Mouse (Mus musculus) lung, embryonic 15.5 days (tissue): ENCODE results near the gene Ier2. TPM values are rescaled to one million over a fixed set of nuclear protein-coding genes. Genes with fewer than 3 reads are reported as not detected.
"Not testable (repeated sequence)": the region's sequence is repeated elsewhere in the genome, so short reads cannot be mapped to it uniquely, and the experiment has no call there.

ENCODE experiments used
- ATAC-seq: fragments of 200-750 bp; cut with Nextera tagmentation; 2 replicates; pipeline ENCODE4 v1.8.0; 2017; ENCODE audit warnings: moderate number of reproducible peaks, borderline replicate concordance; ENCODE audit not compliant: low FRiP score, low TSS enrichment; ENCODE audit errors: extremely low read depth
- H3K27ac ChIP-seq: fragments of 300-500 bp; sonication (generic); 2 replicates; pipeline ENCODE4 v1.5.1; 2015; ENCODE audit warnings: moderate library complexity, mild to moderate bottlenecking, inconsistent platforms
- H3K27me3 ChIP-seq: fragments of 300-500 bp; sonication (generic); 2 replicates; pipeline ENCODE4 v1.6.1; 2015; ENCODE audit warnings: inconsistent platforms
- H3K36me3 ChIP-seq: fragments of 300-500 bp; sonication (generic); 2 replicates; pipeline ENCODE4 v1.6.1; 2015; ENCODE audit warnings: inconsistent platforms
- H3K4me1 ChIP-seq: fragments of 300-500 bp; sonication (generic); 2 replicates; pipeline ENCODE4 v1.6.1; 2015; ENCODE audit warnings: inconsistent platforms
- H3K4me2 ChIP-seq: fragments of 300-500 bp; sonication (generic); 2 replicates; pipeline ENCODE4 v1.6.1; 2015; ENCODE audit warnings: inconsistent platforms, mild to moderate bottlenecking, moderate library complexity
- H3K4me3 ChIP-seq: fragments of 300-500 bp; sonication (generic); 2 replicates; pipeline ENCODE4 v1.5.1; 2015; ENCODE audit warnings: mild to moderate bottlenecking, inconsistent platforms
- H3K9ac ChIP-seq: fragments of 300-500 bp; sonication (generic); 2 replicates; pipeline ENCODE4 v1.6.1; 2015; ENCODE audit warnings: inconsistent platforms
- H3K9me3 ChIP-seq: fragments of 300-500 bp; sonication (generic); 2 replicates; pipeline ENCODE4 v1.6.1; 2016; ENCODE audit warnings: inconsistent platforms
- WGBS: fragments of 180-500 bp; shearing (Covaris S2); methylation state at CpG from one replicate; pipeline ENCODE4 v1.1.7; 2015; 5-methylcytosine and 5-hydroxymethylcytosine counted together
- polyA plus RNA-seq: library from polyadenylated mRNA; unstranded; fragments of >200 nt; fragmentation: Nextera tagmentation; extraction: Ambion mirVana; gene quantifications from 2 replicates; pipeline ENCODE4 v1.2.1, GENCODE M21; 2015

The Ier2 gene
- polyA plus RNA-seq, 1 experiment from 2014 or later = 92.0 TPM

DNA sequence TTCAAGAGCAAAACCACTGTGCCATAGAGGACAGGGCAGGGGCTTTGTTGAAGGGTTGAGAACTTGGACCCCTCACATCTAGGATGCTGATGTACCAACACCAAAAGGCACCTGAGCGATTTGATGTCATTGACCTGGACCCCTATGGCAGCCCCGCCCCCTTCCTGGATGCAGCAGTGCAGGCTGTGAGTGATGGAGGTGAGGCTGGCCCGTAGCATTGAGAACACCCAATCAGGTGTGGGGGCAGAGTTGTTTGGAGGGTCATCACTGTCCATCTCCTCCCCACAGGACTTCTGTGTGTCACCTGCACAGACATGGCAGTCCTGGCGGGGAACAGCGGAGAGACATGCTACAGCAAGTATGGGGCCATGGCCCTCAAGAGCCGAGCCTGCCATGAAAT, 32.5 kb upstream of the Ier2 start:
- no peak overlapping the region for H3K4me2 ChIP-seq
- no peaks in the 10 kb centered on the region for H3K27me3 ChIP-seq
- peaks cover 47% of the 10 kb centered on the region for H3K36me3 ChIP-seq
- H3K9ac ChIP-seq = no peak overlapping the region
- H3K4me1 ChIP-seq = peaks cover 23% of the 10 kb centered on the region
- no peak for ATAC-seq
- H3K27ac ChIP-seq = no peak overlapping the region
- H3K4me3 ChIP-seq = no peak overlapping the region
- H3K9me3 ChIP-seq = no peaks in the 10 kb centered on the region
- WGBS = 85% methylated on average over 6 of the region's 6 CpGs

DNA sequence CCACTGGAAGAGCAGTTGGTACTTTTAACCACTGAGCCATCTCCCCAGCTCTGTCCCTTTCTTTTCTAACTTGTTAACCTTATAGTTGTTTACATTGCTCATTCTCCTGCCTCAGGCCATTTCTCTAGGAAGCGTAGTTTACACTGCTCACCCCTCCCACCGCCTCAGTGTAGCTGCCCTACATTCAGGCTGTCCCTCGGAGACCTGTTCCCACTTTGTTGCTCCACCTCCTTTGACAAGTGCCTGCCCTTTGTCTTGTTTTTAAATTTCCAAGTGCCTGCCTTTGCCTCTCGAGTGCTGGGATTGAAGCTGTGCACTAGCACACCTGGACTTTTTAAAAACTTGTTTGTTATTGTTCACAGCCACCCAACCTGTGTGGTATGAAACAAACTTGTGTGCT, 30.7 kb upstream of the Ier2 start:
- Histone ChIP-seq H3K27me3 (no peaks in the 10 kb centered on the region), H3K9ac (no peak overlapping the region), H3K4me1 (peaks cover 18% of the 10 kb centered on the region), H3K9me3 (no peaks in the 10 kb centered on the region), H3K4me3 (no peak overlapping the region), H3K4me2 (no peak overlapping the region), H3K27ac (no peak overlapping the region), H3K36me3 (peaks cover 39% of the 10 kb centered on the region)
- no peak for ATAC-seq
- 40% methylated on average over 4 of the region's 4 CpGs for WGBS

GRCm38 (mm10) chr8:84689091-84689915, 26.7 kb upstream of the Ier2 start:
- peak; percentile 84 for ATAC-seq
- Histone ChIP-seq H3K27ac (peak overlapping the region; percentile 49; the same call in 1 of the 2 replicates), H3K36me3 (peaks cover 18% of the 10 kb centered on the region), H3K9me3 (no peaks in the 10 kb centered on the region), H3K4me3 (peak overlapping the region; percentile 91), H3K27me3 (no peaks in the 10 kb centered on the region), H3K4me2 (peak overlapping the region; percentile 92), H3K9ac (peak overlapping the region; percentile 75), H3K4me1 (peaks cover 42% of the 10 kb centered on the region)
- under 1% methylated on average over 47 of the region's 47 CpGs for WGBS

DNA sequence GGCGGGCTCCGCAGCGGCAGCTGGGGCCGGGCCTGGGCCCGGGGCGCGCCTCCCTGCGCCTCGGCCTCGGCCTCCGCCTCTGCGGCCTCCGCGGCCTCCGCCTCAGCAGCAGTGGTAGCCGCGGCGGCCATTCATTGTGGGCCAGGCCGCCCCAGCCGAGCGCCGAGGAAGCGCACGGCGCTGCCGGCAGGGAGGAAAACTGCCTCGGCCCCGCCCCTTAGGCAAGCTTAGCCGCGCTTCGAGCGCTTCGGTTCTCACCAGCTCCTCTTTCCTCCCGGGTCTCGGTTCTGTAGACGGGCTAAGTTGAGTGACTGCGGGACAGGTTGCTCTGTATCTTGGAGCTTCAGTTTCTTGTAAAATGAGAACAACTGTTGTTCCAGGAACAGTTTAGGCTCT, 25.1 kb upstream of the Ier2 start, which contains the start of gene Nacc1:
Gene Nacc1, minus strand, starts transcription at position 158 of the 396 bp plus-strand sequence.
- peak; percentile 86 for ATAC-seq
- peak within 1 kb of the TSS; percentile 99 for H3K9ac ChIP-seq
- peaks cover 42% of the 10 kb centered on the region for H3K4me1 ChIP-seq
- peak within 1 kb of the TSS; percentile 94 for H3K27ac ChIP-seq
- WGBS = under 1% methylated on average over 36 of the region's 37 CpGs
- peak within 1 kb of the TSS; percentile 92 for H3K4me3 ChIP-seq
- H3K4me2 ChIP-seq = peak within 1 kb of the TSS; percentile 88
- H3K36me3 ChIP-seq = peaks cover 19% of the 10 kb centered on the region
- H3K27me3 ChIP-seq = no peaks in the 10 kb centered on the region
- no peaks in the 10 kb centered on the region for H3K9me3 ChIP-seq

DNA sequence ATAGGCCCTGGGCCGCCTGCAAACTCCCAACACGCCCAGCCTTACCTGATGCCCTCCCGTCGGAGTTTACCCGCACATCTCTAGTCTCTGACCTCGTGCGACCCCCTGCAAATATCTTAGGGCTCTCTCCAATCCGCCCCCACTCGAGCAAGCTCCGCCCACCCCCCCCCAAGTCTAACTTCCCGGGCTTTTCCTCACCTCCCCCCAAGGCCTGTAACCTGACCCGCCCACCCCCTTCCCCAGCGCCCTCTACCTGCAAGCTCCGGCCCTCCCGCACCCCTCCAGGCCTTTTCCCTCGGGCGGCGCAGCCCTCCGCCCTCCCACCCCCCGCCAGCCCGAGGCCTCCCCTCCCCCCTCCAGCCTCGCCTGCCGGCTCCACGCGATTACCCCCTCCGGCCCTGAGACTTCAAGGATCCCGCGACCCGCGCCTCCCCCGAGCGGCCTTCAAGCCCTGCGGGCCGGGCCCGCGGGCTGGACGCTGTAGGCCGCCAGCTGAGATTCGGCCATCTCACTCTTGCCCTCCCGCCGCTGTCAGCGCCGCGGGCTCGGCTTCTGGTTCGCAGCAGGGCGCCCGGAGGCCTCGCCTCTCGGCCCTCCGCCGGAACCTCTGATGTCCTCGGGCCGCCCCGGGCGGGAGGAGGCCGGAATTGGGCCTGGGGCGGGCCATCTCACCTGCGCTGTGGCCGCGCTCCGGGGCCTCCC, 24.5 kb upstream of the Ier2 start:
- ATAC-seq = peak; percentile 53
- H3K9ac ChIP-seq = peak overlapping the region; percentile 99
- H3K4me1 ChIP-seq = peaks cover 42% of the 10 kb centered on the region
- no peaks in the 10 kb centered on the region for H3K9me3 ChIP-seq
- WGBS = under 1% methylated on average over 56 of the region's 62 CpGs
- H3K36me3 ChIP-seq = peaks cover 17% of the 10 kb centered on the region
- H3K4me3 ChIP-seq = peak overlapping the region; percentile 92
- peak overlapping the region; percentile 94 for H3K27ac ChIP-seq
- H3K4me2 ChIP-seq = peak overlapping the region; percentile 88
- no peaks in the 10 kb centered on the region for H3K27me3 ChIP-seq

DNA sequence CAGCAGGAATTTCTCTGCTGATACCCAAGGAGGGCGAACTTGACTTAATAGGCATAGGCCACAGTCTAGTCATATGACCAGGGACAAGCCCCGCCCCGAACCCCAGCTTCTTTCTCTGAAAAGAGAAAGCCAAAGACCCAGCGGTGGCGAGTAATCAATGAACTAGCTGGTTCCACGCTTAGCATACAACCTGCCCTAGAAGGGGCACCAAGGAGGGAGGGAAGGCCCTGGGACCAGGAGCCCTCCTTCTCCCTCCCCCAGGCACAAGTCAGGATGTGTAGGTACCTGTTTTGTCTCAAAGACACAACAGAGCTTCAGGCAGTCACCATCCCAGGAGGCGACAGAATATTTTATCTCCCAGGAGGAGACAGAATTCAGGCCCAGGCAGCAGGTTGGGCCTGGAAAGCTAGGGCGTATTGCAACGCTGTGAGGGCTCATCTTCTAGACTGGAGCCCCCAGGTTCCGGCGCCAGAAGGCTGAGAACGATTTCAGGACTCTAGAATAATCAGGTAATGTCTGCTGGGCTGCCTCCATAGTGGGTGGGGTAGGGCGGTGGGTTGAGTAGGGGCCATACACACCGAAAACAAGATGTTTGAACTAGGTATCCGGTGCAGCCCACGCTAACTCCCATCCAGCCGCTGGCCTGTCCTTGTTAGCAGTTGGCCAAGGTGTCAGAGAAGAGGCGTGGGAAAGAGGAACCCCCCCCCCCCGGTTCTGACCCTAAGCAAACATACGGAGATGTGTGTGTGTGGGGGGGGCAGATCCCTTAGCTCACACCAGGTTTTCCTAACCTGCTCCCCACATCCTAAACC, 23.7 kb upstream of the Ier2 start, which contains the start of gene Trmt1:
Gene Trmt1, plus strand, starts transcription at position 117 of the 812 bp plus-strand sequence.
- peak within 1 kb of the TSS; percentile 99 for H3K9ac ChIP-seq
- no peaks in the 10 kb centered on the region for H3K9me3 ChIP-seq
- WGBS = 11% methylated on average over 20 of the region's 20 CpGs
- H3K27ac ChIP-seq = peak within 1 kb of the TSS; percentile 94
- peaks cover 42% of the 10 kb centered on the region for H3K4me1 ChIP-seq
- H3K4me2 ChIP-seq = peak within 1 kb of the TSS; percentile 88
- H3K36me3 ChIP-seq = peaks cover 15% of the 10 kb centered on the region; the same call in 1 of the 2 replicates
- peak within 1 kb of the TSS; percentile 92 for H3K4me3 ChIP-seq
- peak; percentile 6 for ATAC-seq
- no peaks in the 10 kb centered on the region for H3K27me3 ChIP-seq

- no peak for ATAC-seq
- 49% methylated on average over 3 of the region's 3 CpGs for WGBS
- peaks cover 30% of the 10 kb centered on the region for H3K4me1 ChIP-seq
These were observed 21.9 kb upstream of the Ier2 start for GRCm38 (mm10) chr8:84684537-84684936.

GRCm38 (mm10) chr8:84682257-84682656, 19.6 kb upstream of the Ier2 start:
- H3K36me3 ChIP-seq = 0 out of 2 replicates have a peak, but pooled peaks cover 13% of the 10 kb centered on the region
- H3K4me2 ChIP-seq = no peak overlapping the region
- no peaks in the 10 kb centered on the region for H3K9me3 ChIP-seq
- H3K27ac ChIP-seq = no peak overlapping the region
- ATAC-seq = no peak
- WGBS = 78% methylated on average over 2 of the region's 2 CpGs
- H3K9ac ChIP-seq = no peak overlapping the region
- no peak overlapping the region for H3K4me3 ChIP-seq
- H3K4me1 ChIP-seq = peaks cover 19% of the 10 kb centered on the region
- no peaks in the 10 kb centered on the region for H3K27me3 ChIP-seq

More at GRCm38 (mm10) chr8:84684537-84684936, 21.9 kb upstream of the Ier2 start:
- no peaks in the 10 kb centered on the region for H3K9me3 ChIP-seq
- H3K27ac ChIP-seq = no peak overlapping the region
- no peak overlapping the region for H3K4me3 ChIP-seq
- H3K4me2 ChIP-seq = no peak overlapping the region
- H3K36me3 ChIP-seq = 0 out of 2 replicates have a peak, but pooled peaks cover 11% of the 10 kb centered on the region
- no peak overlapping the region for H3K9ac ChIP-seq
- H3K27me3 ChIP-seq = no peaks in the 10 kb centered on the region

DNA sequence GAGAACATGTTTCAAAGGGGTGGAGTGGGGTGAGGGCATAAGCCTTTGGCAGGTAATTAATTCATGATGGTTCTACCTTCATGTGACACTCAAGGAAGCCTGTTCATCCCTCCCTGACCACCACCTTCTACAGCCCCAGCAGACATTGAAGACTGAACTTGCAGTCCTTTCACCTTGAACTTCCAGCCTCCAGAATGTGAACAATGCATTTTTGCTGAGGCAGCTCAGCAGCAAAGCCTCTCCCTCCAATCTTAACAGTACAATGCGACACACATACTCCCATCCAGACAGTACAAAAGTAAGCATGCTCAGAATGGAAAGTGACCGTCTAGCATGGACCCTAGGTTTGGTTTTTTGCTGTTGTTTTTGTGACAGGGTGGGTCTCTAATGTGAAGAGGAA, 18.8 kb upstream of the Ier2 start:
- peaks cover 16% of the 10 kb centered on the region for H3K4me1 ChIP-seq
- H3K4me2 ChIP-seq = no peak overlapping the region
- H3K4me3 ChIP-seq = no peak overlapping the region
- H3K27ac ChIP-seq = no peak overlapping the region
- WGBS = 78% methylated on average over 2 of the region's 2 CpGs
- H3K36me3 ChIP-seq = peaks cover 18% of the 10 kb centered on the region; the same call in 1 of the 2 replicates
- no peaks in the 10 kb centered on the region for H3K9me3 ChIP-seq
- H3K9ac ChIP-seq = no peak overlapping the region
- H3K27me3 ChIP-seq = no peaks in the 10 kb centered on the region
- ATAC-seq = no peak

DNA sequence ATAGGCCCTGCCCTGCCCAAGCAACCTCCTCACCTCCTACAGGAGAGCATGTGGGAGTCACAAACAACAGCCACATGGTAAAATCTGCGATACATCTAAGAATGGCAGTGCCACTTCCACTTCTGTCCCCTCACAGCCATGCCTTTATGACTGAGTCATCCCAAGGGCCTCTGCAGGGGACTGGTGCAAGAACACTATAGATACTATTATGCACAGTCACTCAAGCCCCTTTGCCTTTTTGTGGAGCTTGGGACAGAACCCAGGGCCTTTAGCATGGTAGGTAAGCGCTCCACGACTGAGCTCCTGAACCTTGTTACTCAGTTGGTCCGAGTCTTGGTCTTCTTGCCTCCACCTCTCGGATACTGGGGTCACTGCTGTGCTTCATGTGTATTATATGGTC, 14.7 kb upstream of the Ier2 start:
- Histone ChIP-seq H3K9ac (no peak overlapping the region), H3K27me3 (no peaks in the 10 kb centered on the region), H3K4me1 (no peaks in the 10 kb centered on the region), H3K4me2 (no peak overlapping the region), H3K9me3 (no peaks in the 10 kb centered on the region), H3K36me3 (peaks cover 48% of the 10 kb centered on the region), H3K27ac (no peak overlapping the region), H3K4me3 (no peak overlapping the region)
- ATAC-seq = no peak
- WGBS = 88% methylated on average over 5 of the region's 5 CpGs

GRCm38 (mm10) chr8:84670295-84671006, 7.8 kb upstream of the Ier2 start:
- H3K27me3 ChIP-seq, H3K27ac ChIP-seq: not testable (repeated sequence)
- H3K36me3 ChIP-seq = peaks cover 51% of the 10 kb centered on the region

More at GRCm38 (mm10) chr8:84670295-84671006, 7.8 kb upstream of the Ier2 start:
- not testable (repeated sequence) for H3K9me3 ChIP-seq, H3K4me2 ChIP-seq, H3K9ac ChIP-seq, H3K4me3 ChIP-seq, H3K4me1 ChIP-seq
- 0 out of 2 replicates have a peak, but pooled peaks have one; percentile 17 for ATAC-seq
- 65% methylated on average over 5 of the region's 5 CpGs for WGBS
